Mouse (Mus musculus) neutrophil, adult 65 days (primary cell): ENCODE results near the gene Fbxw25. TPM values are rescaled to one million over a fixed set of nuclear protein-coding genes. Genes with fewer than 3 reads are reported as not detected.

Source experiments
- total RNA-seq: library from RNA; stranded (reverse); gene quantifications from 2 replicates; pipeline ENCODE4 v1.2.4, GENCODE M21; 2023

The Fbxw25 gene
- total RNA-seq: not detected in 2 replicates

GRCm38 (mm10) chr9:109664552-109664951 lies at the start of gene Fbxw25:
Fbxw25 (minus strand) TSS chr9:109664652.

GRCm38 (mm10) chr9:109702600-109702999 lies 38.1 kb upstream of the Fbxw25 start, which contains the start of gene Fbxw18:
Fbxw18 (minus strand) TSS chr9:109702700.

GRCm38 (mm10) chr9:109625957-109626356 lies 38.5 kb downstream of the Fbxw25 start, which contains the start of gene Fbxw24:
Fbxw24 (minus strand) TSS chr9:109626057.

Other genes with a start within 250 kb of the Fbxw25 start
- gene Fbxw16, start 215.5 kb downstream of the Fbxw25 start, total RNA-seq: not detected in 2 replicates
- not detected in 2 replicates for gene Fbxw19, start 168.8 kb downstream of the Fbxw25 start, total RNA-seq
- gene Fbxw15, start 96.4 kb downstream of the Fbxw25 start, total RNA-seq: not detected in 2 replicates
- gene Fbxw24, start 38.6 kb downstream of the Fbxw25 start, total RNA-seq: not detected in 2 replicates
- gene Fbxw18, start 38.0 kb upstream of the Fbxw25 start, total RNA-seq: not detected in 2 replicates
- not detected in 2 replicates for gene Fbxw26, start 81.4 kb upstream of the Fbxw25 start, total RNA-seq
- not detected in 2 replicates for gene Fbxw27, start 126.0 kb upstream of the Fbxw25 start, total RNA-seq
- not detected in 2 replicates for gene Spink8, start 147.6 kb upstream of the Fbxw25 start, total RNA-seq
- gene Nme6, start 168.1 kb upstream of the Fbxw25 start, total RNA-seq: 9.1 and 14.2 TPM in 2 replicates
- 6,382 and 6,996 TPM in 2 replicates for gene Camp, start 185.0 kb upstream of the Fbxw25 start, total RNA-seq
- 31.3 and 35.4 TPM in 2 replicates for gene Cdc25a, start 210.9 kb upstream of the Fbxw25 start, total RNA-seq